Mouse (Mus musculus) lung, embryonic 15.5 days (tissue): ENCODE results near the gene Sez6l. TPM values are rescaled to one million over a fixed set of nuclear protein-coding genes. Genes with fewer than 3 reads are reported as not detected.
"Not testable (repeated sequence)": the region's sequence is repeated elsewhere in the genome, so short reads cannot be mapped to it uniquely, and the experiment has no call there.

ENCODE experiments used
- ATAC-seq: fragments of 200-750 bp; cut with Nextera tagmentation; 2 replicates; pipeline ENCODE4 v1.8.0; 2017; ENCODE audit warnings: moderate number of reproducible peaks, borderline replicate concordance; ENCODE audit not compliant: low FRiP score, low TSS enrichment; ENCODE audit errors: extremely low read depth
- H3K27ac ChIP-seq: fragments of 300-500 bp; sonication (generic); 2 replicates; pipeline ENCODE4 v1.5.1; 2015; ENCODE audit warnings: moderate library complexity, mild to moderate bottlenecking, inconsistent platforms
- H3K27me3 ChIP-seq: fragments of 300-500 bp; sonication (generic); 2 replicates; pipeline ENCODE4 v1.6.1; 2015; ENCODE audit warnings: inconsistent platforms
- H3K36me3 ChIP-seq: fragments of 300-500 bp; sonication (generic); 2 replicates; pipeline ENCODE4 v1.6.1; 2015; ENCODE audit warnings: inconsistent platforms
- H3K4me1 ChIP-seq: fragments of 300-500 bp; sonication (generic); 2 replicates; pipeline ENCODE4 v1.6.1; 2015; ENCODE audit warnings: inconsistent platforms
- H3K4me2 ChIP-seq: fragments of 300-500 bp; sonication (generic); 2 replicates; pipeline ENCODE4 v1.6.1; 2015; ENCODE audit warnings: inconsistent platforms, mild to moderate bottlenecking, moderate library complexity
- H3K4me3 ChIP-seq: fragments of 300-500 bp; sonication (generic); 2 replicates; pipeline ENCODE4 v1.5.1; 2015; ENCODE audit warnings: mild to moderate bottlenecking, inconsistent platforms
- H3K9ac ChIP-seq: fragments of 300-500 bp; sonication (generic); 2 replicates; pipeline ENCODE4 v1.6.1; 2015; ENCODE audit warnings: inconsistent platforms
- H3K9me3 ChIP-seq: fragments of 300-500 bp; sonication (generic); 2 replicates; pipeline ENCODE4 v1.6.1; 2016; ENCODE audit warnings: inconsistent platforms
- WGBS: fragments of 180-500 bp; shearing (Covaris S2); methylation state at CpG from one replicate; pipeline ENCODE4 v1.1.7; 2015; 5-methylcytosine and 5-hydroxymethylcytosine counted together
- polyA plus RNA-seq: library from polyadenylated mRNA; unstranded; fragments of >200 nt; fragmentation: Nextera tagmentation; extraction: Ambion mirVana; gene quantifications from 2 replicates; pipeline ENCODE4 v1.2.1, GENCODE M21; 2015

The Sez6l gene
- polyA plus RNA-seq, 1 experiment from 2014 or later, result 0.37 TPM

DNA sequence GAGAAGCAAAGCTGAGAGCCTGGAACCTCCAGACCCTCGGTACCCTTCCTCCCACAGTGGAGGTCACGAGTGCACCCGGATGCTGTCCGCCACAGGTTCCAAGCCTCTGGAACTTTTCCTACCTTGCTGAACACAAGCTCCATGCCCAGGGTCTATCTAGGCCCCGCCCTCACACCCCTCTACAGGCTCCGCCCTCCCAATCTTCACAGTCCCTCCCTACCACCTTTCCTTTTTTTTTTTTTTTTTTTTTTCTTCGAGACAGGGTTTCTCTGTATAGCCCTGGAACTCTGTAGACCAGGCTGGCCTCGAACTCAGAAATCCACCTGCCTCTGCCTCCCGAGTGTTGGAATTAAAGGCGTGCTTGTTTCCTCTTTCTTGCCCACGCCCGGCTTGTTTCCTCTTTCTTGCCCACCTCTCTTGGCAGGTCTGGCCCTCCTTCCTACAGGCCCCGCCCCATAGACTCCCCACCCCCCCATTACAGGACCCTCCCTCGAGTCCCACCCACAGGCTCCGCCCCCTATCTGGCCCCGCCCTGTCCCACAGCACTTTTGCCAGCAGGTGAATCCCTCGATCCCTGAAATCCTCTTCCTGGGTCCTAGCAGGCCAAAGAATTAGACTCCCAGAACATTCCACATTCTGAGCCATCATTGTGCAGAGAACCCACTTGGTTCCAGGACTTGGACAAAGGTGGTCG is 128.1 kb downstream of the Sez6l start, which contains the start of gene Gm6588:
Gene Gm6588, plus strand, starts transcription at position 680 of the 694 bp plus-strand sequence.
- WGBS, result 56% methylated on average over 18 of the region's 18 CpGs

GRCm38 (mm10) chr5:112438535-112438934 is 138.4 kb downstream of the Sez6l start:
- no peak overlapping the region for H3K4me2 ChIP-seq
- no peaks in the 10 kb centered on the region for H3K36me3 ChIP-seq
- H3K27me3 ChIP-seq, result peaks cover 1% of the 10 kb centered on the region; the same call in 1 of the 2 replicates
- no peak for ATAC-seq
- H3K9me3 ChIP-seq, result no peaks in the 10 kb centered on the region
- H3K4me1 ChIP-seq, result no peaks in the 10 kb centered on the region
- no peak overlapping the region for H3K4me3 ChIP-seq
- no peak overlapping the region for H3K9ac ChIP-seq
- no peak overlapping the region for H3K27ac ChIP-seq
- 41% methylated on average over 10 of the region's 10 CpGs for WGBS

More for the DNA sequence above, 128.1 kb downstream of the Sez6l start, which contains the start of gene Gm6588:
- Histone ChIP-seq H3K9me3 (no peaks in the 10 kb centered on the region), H3K4me2 (no peak within 1 kb of the TSS), H3K36me3 (no peaks in the 10 kb centered on the region), H3K9ac (no peak within 1 kb of the TSS), H3K27me3 (no peaks in the 10 kb centered on the region), H3K4me1 (no peaks in the 10 kb centered on the region), H3K27ac (no peak within 1 kb of the TSS), H3K4me3 (no peak within 1 kb of the TSS)
- no peak for ATAC-seq

DNA sequence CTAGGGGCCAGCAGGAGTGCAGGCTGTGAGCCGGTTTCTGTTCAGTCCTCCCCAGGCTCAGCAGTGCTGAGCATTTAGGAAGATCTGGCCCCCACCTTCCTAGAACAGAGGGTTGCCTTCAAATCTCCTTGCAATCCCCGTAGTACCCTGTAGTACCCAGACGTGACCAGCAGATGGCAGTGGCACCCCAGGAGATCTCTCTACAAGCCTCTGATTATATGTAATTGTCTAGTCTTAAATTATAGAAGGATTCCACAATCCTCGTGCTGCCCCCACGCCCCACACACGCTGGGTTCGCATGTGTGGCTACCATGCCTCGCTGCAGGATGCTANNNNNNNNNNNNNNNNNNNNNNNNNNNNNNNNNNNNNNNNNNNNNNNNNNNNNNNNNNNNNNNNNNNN is 144.0 kb downstream of the Sez6l start:
- WGBS, result 2% methylated on average over 8 of the region's 8 CpGs
- Histone ChIP-seq H3K27me3 (peaks cover 29% of the 10 kb centered on the region), H3K4me3 (no peak overlapping the region), H3K36me3 (no peaks in the 10 kb centered on the region), H3K27ac (no peak overlapping the region), H3K4me2 (no peak overlapping the region), H3K4me1 (no peaks in the 10 kb centered on the region), H3K9ac (no peak overlapping the region), H3K9me3 (no peaks in the 10 kb centered on the region)
- no peak for ATAC-seq

GRCm38 (mm10) chr5:112432033-112432432 is 145.0 kb downstream of the Sez6l start:
- WGBS, result 68% methylated on average over 5 of the region's 5 CpGs
- no peak for ATAC-seq
- Histone ChIP-seq H3K4me1 (no peaks in the 10 kb centered on the region), H3K4me2 (no peak overlapping the region), H3K36me3 (no peaks in the 10 kb centered on the region), H3K27me3 (peaks cover 29% of the 10 kb centered on the region), H3K9me3 (no peaks in the 10 kb centered on the region), H3K27ac (no peak overlapping the region), H3K9ac (no peak overlapping the region), H3K4me3 (no peak overlapping the region)

DNA sequence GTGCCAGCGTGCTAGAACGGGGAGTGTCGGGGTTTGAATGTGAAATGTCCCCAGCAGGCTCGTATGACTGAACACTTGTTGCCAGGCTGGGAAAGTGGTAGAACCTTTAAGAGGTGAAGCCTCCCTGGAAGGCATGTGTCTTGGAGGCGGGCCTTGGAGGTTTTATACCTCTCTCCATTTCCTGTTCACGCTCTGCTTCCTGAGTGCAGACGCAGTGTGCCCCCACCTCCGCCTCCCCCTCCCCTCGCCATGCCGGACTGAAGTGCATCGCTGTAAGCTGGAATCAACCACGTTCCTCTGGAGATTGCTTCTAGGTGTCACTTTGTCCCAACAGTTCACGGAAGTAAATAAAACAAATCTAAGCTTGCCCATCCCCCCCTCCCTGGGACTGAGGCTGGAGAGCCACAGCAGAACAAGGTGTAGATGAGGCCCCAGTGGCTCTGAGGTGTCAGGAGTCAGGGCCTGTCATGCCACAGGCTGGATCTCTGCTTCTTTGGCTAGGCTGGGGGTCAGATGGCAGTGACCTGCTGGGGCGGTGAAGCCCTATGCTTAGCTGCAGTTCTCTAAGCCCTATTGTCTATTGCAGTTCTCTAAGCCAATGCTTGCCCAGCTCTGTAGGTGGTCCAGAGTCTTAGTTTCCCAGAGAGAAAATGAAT is 145.7 kb downstream of the Sez6l start:
- no peaks in the 10 kb centered on the region for H3K4me1 ChIP-seq
- peaks cover 29% of the 10 kb centered on the region for H3K27me3 ChIP-seq
- H3K36me3 ChIP-seq, result no peaks in the 10 kb centered on the region
- H3K9me3 ChIP-seq, result no peaks in the 10 kb centered on the region
- H3K4me2 ChIP-seq, result peak overlapping the region; percentile 16; the same call in 1 of the 2 replicates
- 16% methylated on average over 14 of the region's 14 CpGs for WGBS
- no peak overlapping the region for H3K9ac ChIP-seq
- H3K4me3 ChIP-seq, result no peak overlapping the region
- ATAC-seq, result no peak
- H3K27ac ChIP-seq, result no peak overlapping the region

DNA sequence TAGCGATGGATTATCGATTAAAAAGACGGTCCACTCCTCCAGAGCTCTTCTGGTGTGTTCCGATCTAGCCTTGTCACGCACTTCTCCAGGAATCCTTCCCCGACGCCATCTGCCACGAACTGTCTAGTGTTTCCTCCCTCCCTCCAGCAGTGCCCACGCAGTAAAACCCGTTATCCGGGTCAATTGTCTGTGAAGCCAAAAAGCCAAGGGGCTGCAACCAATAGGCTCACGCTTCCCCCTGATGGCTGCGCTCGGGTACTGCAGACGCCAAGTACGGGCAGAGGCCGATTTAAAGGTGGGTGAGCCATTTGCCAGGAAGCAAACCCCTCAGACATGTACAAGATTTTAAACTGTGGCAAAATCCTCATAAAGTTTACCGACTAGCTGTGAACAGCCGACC is 148.0 kb downstream of the Sez6l start:
- Histone ChIP-seq H3K4me2 (no peak overlapping the region), H3K4me3 (no peak overlapping the region), H3K4me1 (no peaks in the 10 kb centered on the region), H3K9me3 (no peaks in the 10 kb centered on the region), H3K9ac (no peak overlapping the region), H3K36me3 (no peaks in the 10 kb centered on the region), H3K27ac (no peak overlapping the region), H3K27me3 (peaks cover 38% of the 10 kb centered on the region)
- no peak; the same call in 1 of the 2 replicates for ATAC-seq
- WGBS, result 13% methylated on average over 19 of the region's 19 CpGs

DNA sequence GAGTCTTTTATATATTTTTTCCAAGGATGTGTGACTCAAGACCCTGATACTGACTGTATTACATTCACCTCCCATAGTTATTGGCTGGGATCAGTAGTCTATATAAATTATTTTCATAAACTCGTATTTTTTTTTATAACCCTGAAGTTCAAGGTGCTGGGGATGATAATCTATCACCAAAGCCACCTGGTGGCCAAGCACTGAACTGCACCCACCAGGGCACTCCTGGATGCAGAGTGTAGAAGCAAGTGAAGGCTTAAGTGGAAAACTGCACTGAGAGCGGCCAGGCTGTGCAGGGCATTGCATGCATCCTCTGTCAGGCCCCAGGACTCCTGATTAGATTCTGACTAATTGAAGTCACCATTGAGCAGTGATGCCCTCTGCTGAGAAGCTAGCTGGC is 149.7 kb downstream of the Sez6l start:
- 36% methylated on average over 2 of the region's 2 CpGs for WGBS
- ATAC-seq, result no peak
- H3K27me3 ChIP-seq, result peaks cover 35% of the 10 kb centered on the region

DNA sequence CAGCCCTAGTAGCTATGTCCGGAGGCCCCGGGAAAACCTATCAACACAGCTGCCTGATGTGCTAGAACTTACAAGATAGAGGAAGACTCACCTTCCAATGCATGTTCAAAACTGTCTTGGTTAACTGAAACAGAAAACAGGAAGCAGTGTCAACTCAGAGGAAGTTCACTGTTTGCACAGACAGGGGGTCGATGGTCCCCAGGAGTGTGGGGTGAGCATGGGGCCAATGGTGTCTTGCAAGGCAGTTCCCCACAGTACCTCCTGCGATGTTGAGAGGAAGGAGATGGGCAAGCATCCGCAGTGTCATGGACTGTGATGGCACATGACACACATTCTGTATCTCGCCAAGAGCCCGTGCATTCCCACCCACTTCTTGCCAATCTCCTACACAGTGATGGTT is 150.3 kb downstream of the Sez6l start:
- no peaks in the 10 kb centered on the region for H3K36me3 ChIP-seq
- H3K9ac ChIP-seq, result no peak overlapping the region
- 77% methylated on average over 7 of the region's 7 CpGs for WGBS
- no peak overlapping the region for H3K4me2 ChIP-seq
- H3K27ac ChIP-seq, result no peak overlapping the region
- ATAC-seq, result no peak
- no peaks in the 10 kb centered on the region for H3K9me3 ChIP-seq
- no peaks in the 10 kb centered on the region for H3K4me1 ChIP-seq
- no peak overlapping the region for H3K4me3 ChIP-seq
- peaks cover 29% of the 10 kb centered on the region for H3K27me3 ChIP-seq

More for the DNA sequence above, 149.7 kb downstream of the Sez6l start:
- H3K9ac ChIP-seq, result no peak overlapping the region
- no peak overlapping the region for H3K4me2 ChIP-seq
- H3K36me3 ChIP-seq, result no peaks in the 10 kb centered on the region
- H3K4me3 ChIP-seq, result no peak overlapping the region
- no peaks in the 10 kb centered on the region for H3K9me3 ChIP-seq
- H3K4me1 ChIP-seq, result no peaks in the 10 kb centered on the region
- H3K27ac ChIP-seq, result no peak overlapping the region

GRCm38 (mm10) chr5:112419535-112419934 is 157.4 kb downstream of the Sez6l start:
- Histone ChIP-seq H3K27me3 (peaks cover 10% of the 10 kb centered on the region; the same call in 1 of the 2 replicates), H3K9ac (no peak overlapping the region), H3K27ac (no peak overlapping the region), H3K4me1 (no peaks in the 10 kb centered on the region), H3K4me2 (no peak overlapping the region), H3K36me3 (no peaks in the 10 kb centered on the region), H3K4me3 (no peak overlapping the region), H3K9me3 (no peaks in the 10 kb centered on the region)
- 38% methylated on average over 12 of the region's 12 CpGs for WGBS
- no peak for ATAC-seq

GRCm38 (mm10) chr5:112418023-112418422 is 159.0 kb downstream of the Sez6l start:
- WGBS, result 58% methylated on average over 4 of the region's 4 CpGs
- no peaks in the 10 kb centered on the region for H3K27me3 ChIP-seq

GRCm38 (mm10) chr5:112416673-112417072 is 160.3 kb downstream of the Sez6l start:
- ATAC-seq, result no peak
- Histone ChIP-seq H3K9me3 (no peaks in the 10 kb centered on the region), H3K27me3 (no peaks in the 10 kb centered on the region), H3K4me3 (no peak overlapping the region), H3K4me2 (no peak overlapping the region), H3K9ac (no peak overlapping the region), H3K27ac (no peak overlapping the region), H3K4me1 (no peaks in the 10 kb centered on the region), H3K36me3 (no peaks in the 10 kb centered on the region)
- 69% methylated on average over 5 of the region's 5 CpGs for whole genome bisulfite sequencing

More at GRCm38 (mm10) chr5:112418023-112418422, 159.0 kb downstream of the Sez6l start:
- H3K9ac ChIP-seq, result no peak overlapping the region
- H3K9me3 ChIP-seq, result no peaks in the 10 kb centered on the region
- H3K4me2 ChIP-seq, result no peak overlapping the region
- no peak for ATAC-seq
- no peak overlapping the region for H3K4me3 ChIP-seq
- no peak overlapping the region for H3K27ac ChIP-seq
- no peaks in the 10 kb centered on the region for H3K4me1 ChIP-seq
- H3K36me3 ChIP-seq, result no peaks in the 10 kb centered on the region

DNA sequence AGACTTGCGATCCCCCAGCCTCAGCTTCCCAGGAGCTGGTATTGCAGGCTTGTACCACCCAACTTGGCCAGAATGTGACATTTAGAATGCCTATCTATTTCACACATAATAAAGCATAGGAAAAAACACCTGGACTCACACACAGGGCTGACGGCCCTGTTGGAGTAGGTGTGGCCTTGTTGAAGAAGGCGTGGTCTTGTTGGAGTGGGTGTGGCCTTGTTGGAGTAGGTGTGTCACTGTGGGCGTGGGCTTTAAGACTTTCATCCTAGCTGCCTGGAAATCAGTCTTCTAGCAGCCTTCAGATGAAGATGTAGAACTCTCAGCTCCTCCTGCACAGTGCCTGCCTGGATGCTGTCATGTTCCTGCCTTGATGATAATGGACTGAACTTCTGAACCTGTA is 164.2 kb downstream of the Sez6l start:
- not testable (repeated sequence) for H3K4me1 ChIP-seq, H3K4me3 ChIP-seq, ATAC-seq, H3K36me3 ChIP-seq, H3K9me3 ChIP-seq, H3K27ac ChIP-seq, H3K9ac ChIP-seq, H3K4me2 ChIP-seq, H3K27me3 ChIP-seq
- WGBS, result 69% methylated on average over 4 of the region's 4 CpGs
